Mouse (Mus musculus) thymus, adult 2 months (tissue): ENCODE measurements at regions not wholly inside any gene's neighbourhood (a gene's known extent, or its start where the extent isn't known, plus 50 kb on each side); places are given as distances from the start of the nearest gene placed in this dataset.

Experiments
- CTCF ChIP-seq: fragments of 200-500 bp; IDR thresholded peaks from 2 replicates; pipeline ENCODE4 v1.5.1; 2012; ENCODE audit warnings: mild to moderate bottlenecking, control low read depth, low read length, moderate library complexity, borderline replicate concordance; ENCODE audit not compliant: control insufficient read depth, poor library complexity, insufficient read depth; ENCODE audit errors: extremely low read depth
- POLR2A ChIP-seq: fragments of 200-500 bp; IDR thresholded peaks from 2 replicates; pipeline ENCODE4 v1.6.1; 2012; ENCODE audit warnings: mild to moderate bottlenecking, low read length, control low read depth, moderate library complexity; ENCODE audit not compliant: control insufficient read depth, poor library complexity, insufficient read depth; ENCODE audit errors: extremely low read depth

DNA sequence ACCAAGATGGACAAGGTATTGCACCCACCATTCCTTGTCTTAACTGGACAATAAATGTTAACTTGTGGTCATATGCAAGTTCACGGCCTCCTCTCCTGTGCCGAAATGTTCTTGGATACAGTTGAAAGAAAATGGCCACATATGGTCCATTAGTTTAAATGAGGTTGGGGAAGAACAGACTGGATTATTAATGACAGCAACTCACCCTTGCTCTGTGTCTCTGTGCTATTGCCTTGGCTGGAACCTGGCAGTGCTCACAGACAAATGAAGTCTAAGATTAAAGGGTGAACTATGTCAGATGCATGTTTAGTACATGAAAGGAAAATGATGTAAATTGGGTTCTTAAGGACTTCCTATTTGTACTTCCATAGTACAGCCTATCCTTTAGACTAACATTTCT is 641.9 kb upstream of the Intu start:
- TF ChIP-seq POLR2A, result no peak
- no peak for TF ChIP-seq CTCF
